Mouse (Mus musculus) ES-Bruce4 (cell line): Measurements from ENCODE around the gene Mok.

Experiments used
- CTCF ChIP-seq: IDR thresholded peaks from one replicate; pipeline ENCODE4 v1.8.1; 2011; ENCODE audit warnings: low read depth, low read length
- EP300 ChIP-seq: IDR thresholded peaks from 2 replicates; pipeline ENCODE4 v1.6.1; 2011; ENCODE audit warnings: low read depth, low read length; ENCODE audit not compliant: insufficient read depth
- POLR2A ChIP-seq: IDR thresholded peaks from one replicate; pipeline ENCODE4 v1.8.1; 2011; ENCODE audit warnings: low read length; ENCODE audit not compliant: insufficient read depth

DNA sequence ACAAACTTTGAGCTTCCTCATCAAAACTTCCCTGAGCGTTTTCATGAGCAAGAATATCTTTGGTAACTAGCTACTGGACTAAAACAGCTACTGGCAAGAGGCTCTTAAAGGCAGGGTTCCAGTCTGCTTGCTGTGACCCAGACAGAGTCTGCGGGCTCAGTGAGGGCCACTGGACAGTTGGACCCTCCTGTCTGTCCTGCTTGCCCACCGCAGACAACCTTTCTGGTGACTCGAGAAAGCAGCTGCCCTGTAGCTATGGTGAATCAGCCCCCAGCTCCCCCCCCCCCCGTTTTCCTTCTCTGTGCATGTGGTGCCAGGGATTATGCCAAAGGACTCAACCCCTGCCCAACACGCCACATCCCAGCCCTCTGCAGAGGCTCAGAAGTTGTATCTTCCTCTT lies 43.5 kb downstream of the Mok start:
- TF ChIP-seq CTCF = no peak
- no peak for TF ChIP-seq POLR2A
- no peak for TF ChIP-seq EP300
